Mouse (Mus musculus) CH12.LX (cell line): Measurements from ENCODE around the gene Abhd16b. TPM values are rescaled to one million over a fixed set of nuclear protein-coding genes. Genes with fewer than 3 reads are reported as not detected.

Experiments used
- DNase-seq: peaks from one replicate; pipeline ENCODE4 v3.0.0-alpha.2; 2013; ENCODE audit errors: extremely low read depth
- H3K27ac ChIP-seq: 2 replicates; pipeline ENCODE4 v1.5.1; 2012; ENCODE audit warnings: low read depth, mild to moderate bottlenecking, control low read depth, moderate library complexity; ENCODE audit not compliant: insufficient read depth
- H3K27me3 ChIP-seq: replicated peaks from 2 replicates; pipeline ENCODE3; 2012; ENCODE audit warnings: inconsistent platforms
- H3K36me3 ChIP-seq, 2 experiments: replicated peaks in 1 of 2; 2 replicates each; pipeline versions ENCODE3 to v1.6.1; 2012; ENCODE audit warnings: inconsistent platforms in 1 of 2, low read length in 1 of 2, mild to moderate bottlenecking in 1 of 2, mixed read lengths in 1 of 2, moderate library complexity in 1 of 2; ENCODE audit not compliant: control insufficient read depth in 1 of 2, insufficient read depth in 1 of 2
- H3K4me1 ChIP-seq, 2 experiments: 2 replicates each; pipeline ENCODE4 v1.6.1; 2012; ENCODE audit warnings: inconsistent platforms in 1 of 2, moderate library complexity in 1 of 2; ENCODE audit not compliant: insufficient read depth in 2 of 2, control insufficient read depth in 1 of 2
- H3K4me2 ChIP-seq: 2 replicates; pipeline ENCODE4 v1.6.1; 2012; ENCODE audit warnings: low read depth, mild to moderate bottlenecking, control low read depth; ENCODE audit not compliant: poor library complexity, insufficient read depth, severe bottlenecking
- H3K4me3 ChIP-seq, 3 experiments: fragments of 150-350 bp in 1 of 3; sonication (generic) in 1 of 3; replicated peaks in 1 of 3; 2 replicates each; pipeline versions ENCODE3 to v1.5.1; 2011 to 2012; ENCODE audit warnings: low read depth in 2 of 3, low read length in 2 of 3, mild to moderate bottlenecking in 2 of 3, moderate library complexity in 2 of 3, control low read depth in 1 of 3, improper control_type of control experiment in 1 of 3, inconsistent platforms in 1 of 3, mixed read lengths in 1 of 3; ENCODE audit not compliant: poor library complexity in 1 of 3
- H3K79me2 ChIP-seq: replicated peaks from 2 replicates; pipeline ENCODE4 v1.6.1; 2012; ENCODE audit warnings: mild to moderate bottlenecking, moderate library complexity; ENCODE audit not compliant: control insufficient read depth, poor library complexity, insufficient read depth, severe bottlenecking; ENCODE audit errors: extremely low read depth
- H3K9ac ChIP-seq: 2 replicates; pipeline ENCODE4 v1.6.1; 2012; ENCODE audit warnings: low read depth, mild to moderate bottlenecking, control low read depth, moderate library complexity; ENCODE audit not compliant: insufficient read depth
- H3K9me3 ChIP-seq: replicated peaks from 2 replicates; pipeline ENCODE3; 2012; ENCODE audit warnings: low read length, inconsistent platforms, mixed read lengths
- CHD2 ChIP-seq: IDR thresholded peaks from 2 replicates; pipeline ENCODE4 v1.6.1; 2011; ENCODE audit warnings: low read length, improper control_type of control experiment
- CTCF ChIP-seq, 2 experiments: IDR thresholded peaks in 1 of 2; conservative IDR thresholded peaks in 1 of 2; 2 replicates each; pipeline ENCODE4 v1.5.1; 2011 to 2012; ENCODE audit warnings: low read depth in 2 of 2, low read length in 2 of 2, improper control_type of control experiment in 1 of 2, inconsistent platforms in 1 of 2, mild to moderate bottlenecking in 1 of 2, moderate library complexity in 1 of 2
- ETS1 ChIP-seq: conservative IDR thresholded peaks from 2 replicates; pipeline ENCODE4 v1.6.1; 2012; ENCODE audit warnings: low read depth, mild to moderate bottlenecking, inconsistent platforms, low read length, improper control_type of control experiment, moderate library complexity
- GABPA ChIP-seq: IDR thresholded peaks from 2 replicates; pipeline ENCODE4 v1.6.1; 2012; ENCODE audit warnings: low read depth, low read length, improper control_type of control experiment, inconsistent platforms; ENCODE audit not compliant: insufficient replicate concordance
- IRF4 ChIP-seq: IDR thresholded peaks from 2 replicates; pipeline ENCODE4 v1.6.1; 2014; ENCODE audit warnings: low read depth, mild to moderate bottlenecking, inconsistent platforms, low read length, improper control_type of control experiment
- MXI1 ChIP-seq: IDR thresholded peaks from 2 replicates; pipeline ENCODE4 v1.6.1; 2011; ENCODE audit warnings: mild to moderate bottlenecking, low read depth, low read length, improper control_type of control experiment
- MYC ChIP-seq: IDR thresholded peaks from 2 replicates; pipeline ENCODE4 v1.6.1; 2011; ENCODE audit warnings: low read depth, mild to moderate bottlenecking, improper control_type of control experiment, low read length
- POLR2A ChIP-seq: IDR thresholded peaks from 2 replicates; pipeline ENCODE4 v1.6.1; 2011; ENCODE audit warnings: low read depth, mild to moderate bottlenecking, improper control_type of control experiment, low read length
- POLR2AphosphoS2 ChIP-seq: IDR thresholded peaks from 2 replicates; pipeline ENCODE4 v1.6.1; 2011; ENCODE audit warnings: low read depth, low read length, improper control_type of control experiment
- RAD21 ChIP-seq: IDR thresholded peaks from 2 replicates; pipeline ENCODE4 v1.6.1; 2011; ENCODE audit warnings: low read depth, mild to moderate bottlenecking, low read length, improper control_type of control experiment, moderate library complexity
- RCOR1 ChIP-seq: conservative IDR thresholded peaks from 2 replicates; pipeline ENCODE4 v1.6.1; 2012; ENCODE audit warnings: low read depth, mild to moderate bottlenecking, inconsistent platforms, low read length, improper control_type of control experiment
- SIN3A ChIP-seq: IDR thresholded peaks from 2 replicates; pipeline ENCODE4 v1.6.1; 2012; ENCODE audit warnings: low read length, improper control_type of control experiment, inconsistent platforms
- TCF12 ChIP-seq: IDR thresholded peaks from 2 replicates; pipeline ENCODE4 v1.6.1; 2014; ENCODE audit warnings: low read depth, mild to moderate bottlenecking, inconsistent platforms, low read length, improper control_type of control experiment
- ZC3H11A ChIP-seq: IDR thresholded peaks from 2 replicates; pipeline ENCODE4 v1.6.1; 2012; ENCODE audit warnings: low read depth, mild to moderate bottlenecking, inconsistent platforms, low read length, improper control_type of control experiment
- ZMIZ1 ChIP-seq: IDR thresholded peaks from 2 replicates; pipeline ENCODE4 v1.6.1; 2012; ENCODE audit warnings: low read depth, mild to moderate bottlenecking, inconsistent platforms, low read length, improper control_type of control experiment
- ZNF384 ChIP-seq: IDR thresholded peaks from 2 replicates; pipeline ENCODE4 v1.6.1; 2012; ENCODE audit warnings: low read depth, low read length, improper control_type of control experiment, inconsistent platforms
- dilution Hi-C: fragments of 300-500 bp; cut with MboI; formaldehyde crosslinking; loops from 2 replicates; pipeline ENCODE4 v1.14.3; 2020; ENCODE audit warnings: low sequenced_read_pairs; ENCODE audit not compliant: extremely low pct_unique_long_range_greater_than_20kb, extremely low pct_ligation_motif_present
- in situ Hi-C: fragments of 300-500 bp; cut with MboI; formaldehyde crosslinking; loops from 3 replicates; pipeline ENCODE4 v1.14.3; 2019; ENCODE audit warnings: low sequenced_read_pairs, low pct_ligation_motif_present, low pct_unique_long_range_greater_than_20kb, mixed read lengths
- polyA plus RNA-seq: library from polyadenylated mRNA; unstranded; fragments of >175 nt; gene quantifications from 2 replicates; pipeline ENCODE4 v1.2.1, GENCODE M21; 2012; ENCODE audit warnings: low read depth; ENCODE audit not compliant: insufficient read length
- total RNA-seq, 2 experiments: library from RNA; depleted of rRNA; stranded (reverse); fragments of 300-350 nt in 1 of 2; fragments of >200 nt in 1 of 2; gene quantifications; 2 replicates each; pipeline ENCODE4 v1.2.3; 2012 to 2014

Abhd16b gene
- total and polyA plus RNA-seq, 3 experiments: not detected

DNA sequence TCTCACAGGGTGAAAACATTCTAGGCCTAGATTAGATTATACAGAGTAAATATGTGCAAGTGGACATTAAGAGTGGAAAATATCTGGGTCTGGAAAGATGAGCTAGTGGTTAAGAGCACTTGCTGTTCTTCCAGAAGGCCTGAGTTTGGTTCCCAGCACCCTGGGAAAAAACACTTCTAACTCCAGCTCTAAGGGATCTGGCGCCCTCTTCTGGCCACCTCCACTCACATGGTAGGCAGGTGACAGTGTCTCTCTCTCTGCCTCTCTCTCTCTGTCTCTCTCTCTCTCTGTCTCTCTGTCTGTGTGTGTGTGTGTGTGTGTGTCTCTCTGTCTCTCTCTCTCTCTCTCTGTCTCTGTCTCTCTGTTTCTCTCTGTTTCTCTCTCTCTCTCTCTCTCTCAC lies 39.7 kb upstream of the Abhd16b start:
- H3K4me1 ChIP-seq: peaks cover 2 to 56% of the 10 kb centered on the region in 2 experiments; a peak in 3 of 4 replicates
- dilution Hi-C loops (no loop called here), in situ Hi-C loops (no loop called here)
- no peak for TF ChIP-seq RCOR1
- TF ChIP-seq MXI1: no peak
- no peak for TF ChIP-seq POLR2AphosphoS2
- TF ChIP-seq MYC: no peak
- peak in 1 of 2 experiments; percentile 34; a peak in 2 of 4 replicates for TF ChIP-seq CTCF (conservative IDR thresholded peaks at IDR 0.05 in 1 of 2, IDR thresholded peaks at IDR 0.05 in 1 of 2; ENCODE audit: low read depth in 2 of 2, low read length in 2 of 2)
- TF ChIP-seq ETS1: no peak
- peak; percentile 26 for TF ChIP-seq RAD21
- TF ChIP-seq CHD2: no peak
- H3K36me3 ChIP-seq: peaks cover 0 to 9% of the 10 kb centered on the region in 2 experiments
- H3K27me3 ChIP-seq: no peaks in the 10 kb centered on the region
- DNase-seq: peak; percentile 21
- H3K27ac ChIP-seq: no peak overlapping the region
- no peak overlapping the region for H3K4me2 ChIP-seq
- no peak overlapping the region for H3K9ac ChIP-seq
- no peak overlapping the region for H3K4me3 ChIP-seq
- peaks cover 3% of the 10 kb centered on the region for H3K9me3 ChIP-seq
- 0 out of 2 replicates have a peak, but pooled peaks cover 3% of the 10 kb centered on the region for H3K79me2 ChIP-seq

DNA sequence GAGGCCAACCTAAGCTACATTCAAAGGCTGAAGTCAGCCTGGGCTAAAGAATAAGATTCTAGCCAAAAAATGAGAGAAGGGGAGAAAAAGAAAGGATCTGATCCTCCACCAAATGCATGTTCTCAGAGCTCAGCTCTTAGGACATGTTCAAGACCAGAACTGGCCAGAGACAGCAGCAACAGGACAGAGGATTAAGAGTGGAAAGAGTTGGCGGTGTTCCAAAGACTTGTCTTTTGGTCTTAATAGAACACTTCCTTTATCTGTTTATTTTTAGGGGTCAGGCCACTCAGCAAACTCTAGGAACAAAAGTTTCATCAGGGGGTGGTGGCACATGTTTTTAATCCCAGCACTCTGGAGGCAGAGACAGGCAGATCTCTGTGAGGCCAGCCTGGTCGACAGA lies 37.1 kb upstream of the Abhd16b start:
- no peak for DNase-seq
- Histone ChIP-seq H3K4me1 (peaks cover 2 to 49% of the 10 kb centered on the region in 2 experiments; a peak in 3 of 4 replicates), H3K79me2 (no peaks in the 10 kb centered on the region), H3K4me2 (no peak overlapping the region), H3K27me3 (peaks cover 14% of the 10 kb centered on the region), H3K9ac (no peak overlapping the region), H3K9me3 (peaks cover 11% of the 10 kb centered on the region), H3K27ac (no peak overlapping the region), H3K36me3 (peaks cover 0 to 7% of the 10 kb centered on the region in 2 experiments), H3K4me3 (no peak overlapping the region)
- dilution Hi-C loops (no loop called here), in situ Hi-C loops (no loop called here)
- TF ChIP-seq SIN3A: no peak
- no peak for TF ChIP-seq POLR2A
- no peak for TF ChIP-seq POLR2AphosphoS2
- no peak for TF ChIP-seq ZMIZ1
- TF ChIP-seq GABPA: no peak
- no peak for TF ChIP-seq ZC3H11A
- TF ChIP-seq IRF4: no peak
- no peak for TF ChIP-seq TCF12
- TF ChIP-seq ZNF384: no peak
